Mouse (Mus musculus): Measurements from ENCODE around the gene Tmem104.

Gene Tmem104

DNA sequence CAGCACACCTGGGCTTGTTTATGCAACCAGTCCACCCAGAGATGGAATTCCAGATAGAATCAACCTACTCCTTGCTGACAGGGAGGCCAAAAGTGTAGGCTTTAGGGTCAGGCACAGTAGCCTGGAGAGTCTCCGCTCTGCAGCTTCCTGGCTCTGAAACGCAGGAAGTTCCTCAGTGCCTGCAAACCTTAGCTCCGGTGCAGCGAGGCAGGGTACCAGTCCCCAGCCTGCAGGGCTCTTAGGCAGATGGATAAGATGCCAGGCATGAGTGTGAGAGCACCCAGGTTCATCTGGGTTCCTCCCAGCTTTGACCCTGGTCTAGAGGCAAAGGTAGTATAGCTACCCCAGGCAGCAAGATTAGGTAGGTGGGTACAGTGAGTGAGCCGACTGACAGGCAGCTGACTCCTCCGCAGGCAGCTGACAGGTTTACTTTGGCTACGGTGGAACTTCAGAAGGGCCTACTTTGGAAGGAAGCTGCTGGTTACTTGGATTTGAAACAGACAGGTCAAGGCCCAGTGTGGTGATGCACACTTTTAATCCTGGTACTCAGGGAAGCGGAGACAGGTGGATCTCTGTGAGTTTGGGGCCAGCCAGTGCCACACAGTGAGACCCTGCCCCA, 19.5 kb upstream of the Tmem104 start:
- DNase-seq (ENCODE audit: low spot score) = no peak

- no peak for DNase-seq (ENCODE audit: low spot score)
Measured at GRCm38 (mm10) chr11:115169430-115169829, 17.9 kb upstream of the Tmem104 start.

- DNase-seq (ENCODE audit: low spot score) = no peak
Measured at GRCm38 (mm10) chr11:115171125-115171524, 16.2 kb upstream of the Tmem104 start.

- peak; percentile 77 for DNase-seq (ENCODE audit: low spot score)
Measured at GRCm38 (mm10) chr11:115172825-115173287, 14.4 kb upstream of the Tmem104 start.

- DNase-seq (ENCODE audit: low spot score) = no peak
Measured at GRCm38 (mm10) chr11:115173549-115174339, 13.5 kb upstream of the Tmem104 start.

- no peak for DNase-seq (ENCODE audit: low spot score)
Measured at GRCm38 (mm10) chr11:115176399-115177190, 10.7 kb upstream of the Tmem104 start.

DNA sequence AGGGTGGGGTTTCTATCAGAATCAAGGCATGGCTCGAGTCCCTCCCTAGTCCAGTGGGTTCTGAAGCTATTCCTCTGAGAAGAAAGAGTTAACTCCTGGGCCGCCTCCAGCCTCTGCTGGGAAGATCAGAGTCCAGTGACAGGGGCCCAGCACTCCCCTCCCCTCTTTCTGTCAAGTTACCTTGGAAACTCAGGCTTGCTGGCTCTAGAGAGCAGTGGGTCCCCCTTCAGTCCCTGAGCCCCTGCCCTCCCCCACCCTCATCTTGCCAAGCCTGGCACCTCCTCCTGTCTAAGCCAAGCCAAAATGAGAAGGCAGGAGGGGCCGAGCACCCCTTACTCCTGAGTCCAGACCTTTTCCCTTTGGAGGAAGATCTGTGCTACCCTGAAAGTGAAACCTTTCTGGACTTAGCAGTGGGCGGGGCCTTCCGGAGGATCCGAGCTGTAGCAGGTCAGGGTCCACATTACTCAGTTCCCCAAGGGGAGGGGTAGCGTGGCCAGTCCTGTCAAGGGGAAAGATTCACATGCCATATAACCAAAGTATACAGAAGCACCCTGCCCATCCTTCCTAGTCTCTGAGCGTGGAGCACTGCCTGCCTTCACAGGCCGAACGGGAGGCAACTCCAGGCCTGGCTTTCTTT, 9.6 kb upstream of the Tmem104 start:
- peak; percentile 88 for DNase-seq (ENCODE audit: low spot score)

DNA sequence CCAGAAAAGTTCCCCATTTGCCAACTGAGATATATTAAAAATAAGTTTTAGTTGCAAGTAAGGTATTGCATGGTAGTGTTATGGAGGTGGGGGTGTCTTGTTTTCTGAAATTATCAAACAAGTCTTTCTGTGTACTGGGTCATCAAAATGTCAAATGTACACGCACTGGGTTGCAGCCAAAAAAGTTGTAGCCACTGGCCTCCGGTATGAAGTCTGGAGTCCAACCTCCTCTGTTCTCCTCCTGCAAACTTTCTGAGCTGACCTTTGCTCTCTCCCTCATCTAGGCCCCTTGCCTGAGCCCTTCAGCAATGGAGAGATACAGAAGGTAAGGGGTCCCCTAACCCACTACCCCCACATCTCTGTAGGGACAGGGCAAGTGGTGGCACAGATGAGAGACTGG, 8.5 kb upstream of the Tmem104 start:
- no peak for DNase-seq (ENCODE audit: low spot score)

- DNase-seq (ENCODE audit: low spot score) = no peak
Measured at GRCm38 (mm10) chr11:115179191-115179590, 8.1 kb upstream of the Tmem104 start.

DNA sequence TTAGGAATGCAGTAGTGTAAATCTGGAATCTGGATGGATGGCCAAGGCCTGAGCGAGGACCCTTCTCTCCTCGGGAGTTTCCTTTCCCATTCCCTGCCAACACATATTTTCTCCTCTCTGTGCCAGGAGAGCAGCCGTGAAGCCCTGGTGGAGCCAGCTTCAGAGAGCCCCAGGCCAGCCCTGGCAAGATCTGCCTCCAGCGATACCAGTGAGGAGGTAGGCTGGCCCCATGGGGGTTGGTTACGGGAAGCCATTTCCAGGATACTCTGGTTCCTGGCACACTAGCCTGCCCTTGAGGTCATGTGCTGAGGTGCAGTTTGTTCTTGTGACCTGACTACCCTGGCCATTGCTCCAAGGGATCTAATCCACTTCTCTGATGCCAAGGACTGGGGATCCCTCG, 7.4 kb upstream of the Tmem104 start:
- DNase-seq (ENCODE audit: low spot score) = no peak

GRCm38 (mm10) chr11:115181913-115182638, 5.2 kb upstream of the Tmem104 start:
- DNase-seq (ENCODE audit: low spot score) = peak; percentile 90

DNA sequence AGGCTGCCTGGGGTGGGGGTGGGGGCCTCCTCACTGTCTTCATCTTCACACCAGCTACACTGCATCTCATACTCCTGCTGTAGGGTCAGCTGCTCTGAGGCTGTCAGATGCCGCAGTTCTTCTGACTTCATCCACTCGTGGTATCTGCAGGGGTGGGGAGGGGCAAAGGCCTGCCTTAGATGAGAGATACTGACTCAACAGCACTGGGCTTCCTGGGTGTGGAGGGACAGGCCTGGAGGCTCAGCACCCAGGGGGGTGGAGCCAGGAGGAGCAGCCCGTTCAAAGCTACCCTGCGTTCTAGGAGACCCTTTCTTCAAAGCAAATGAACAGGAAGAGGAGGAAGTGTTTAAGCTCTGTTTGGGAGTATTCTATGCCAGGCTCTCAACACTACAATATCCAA, 2.3 kb upstream of the Tmem104 start:
- no peak for DNase-seq (ENCODE audit: low spot score)

GRCm38 (mm10) chr11:115187693-115188092, 406 bp downstream of the Tmem104 start, which contains the start of gene Nat9:
Gene Nat9, minus strand, starts transcription at chr11:115187859.
- DNase-seq (ENCODE audit: low spot score) = no peak

- no peak for DNase-seq (ENCODE audit: low spot score)
Measured at GRCm38 (mm10) chr11:115188539-115189231, 1.4 kb downstream of the Tmem104 start.

GRCm38 (mm10) chr11:115189304-115189703, 2.0 kb downstream of the Tmem104 start:
- no peak for DNase-seq (ENCODE audit: low spot score)

GRCm38 (mm10) chr11:115192180-115192579, 4.9 kb downstream of the Tmem104 start:
- DNase-seq (ENCODE audit: low spot score) = peak; percentile 67

DNA sequence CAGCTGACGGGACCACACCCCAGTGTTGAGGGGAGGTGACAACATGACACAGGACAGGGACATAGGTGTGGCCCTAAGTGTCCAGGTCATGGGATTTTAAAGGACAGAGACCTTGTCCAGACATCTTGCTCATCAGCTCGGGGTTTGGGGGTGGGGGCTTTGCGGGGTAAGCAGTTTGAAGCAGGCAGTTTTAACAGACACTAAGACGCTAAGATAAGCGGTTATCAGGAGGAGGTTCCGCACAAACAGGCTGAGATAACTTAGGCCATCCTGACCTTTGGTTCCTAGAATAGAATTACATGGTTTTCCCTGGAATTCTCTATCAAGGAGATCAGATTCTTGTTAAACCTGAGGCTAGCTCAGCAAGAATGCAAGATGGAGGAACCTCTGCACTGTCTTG, 7.4 kb downstream of the Tmem104 start:
- DNase-seq (ENCODE audit: low spot score) = peak; percentile 84

GRCm38 (mm10) chr11:115195933-115196332, 8.6 kb downstream of the Tmem104 start:
- no peak for DNase-seq (ENCODE audit: low spot score)

DNA sequence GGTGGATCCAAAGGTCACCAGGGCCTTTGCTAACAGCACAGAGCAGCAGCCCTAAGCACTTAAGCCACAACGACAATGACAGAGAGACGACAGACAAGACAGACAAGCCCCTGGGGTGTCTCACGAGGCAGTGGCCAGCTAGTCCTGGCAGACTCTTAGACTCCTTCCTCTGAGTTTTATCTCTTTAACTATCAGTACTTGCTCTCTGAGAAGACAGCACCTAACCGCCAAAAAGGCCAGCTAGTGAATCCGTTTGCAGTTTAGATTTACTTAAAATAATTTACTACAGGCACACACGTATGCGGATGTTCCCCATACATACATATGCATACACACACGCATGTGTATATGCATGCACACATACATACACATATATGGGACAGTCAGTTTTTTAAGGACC, 10.3 kb downstream of the Tmem104 start:
- DNase-seq (ENCODE audit: low spot score) = no peak

- no peak for DNase-seq (ENCODE audit: low spot score)
Measured at GRCm38 (mm10) chr11:115198932-115199384, 11.7 kb downstream of the Tmem104 start.

DNA sequence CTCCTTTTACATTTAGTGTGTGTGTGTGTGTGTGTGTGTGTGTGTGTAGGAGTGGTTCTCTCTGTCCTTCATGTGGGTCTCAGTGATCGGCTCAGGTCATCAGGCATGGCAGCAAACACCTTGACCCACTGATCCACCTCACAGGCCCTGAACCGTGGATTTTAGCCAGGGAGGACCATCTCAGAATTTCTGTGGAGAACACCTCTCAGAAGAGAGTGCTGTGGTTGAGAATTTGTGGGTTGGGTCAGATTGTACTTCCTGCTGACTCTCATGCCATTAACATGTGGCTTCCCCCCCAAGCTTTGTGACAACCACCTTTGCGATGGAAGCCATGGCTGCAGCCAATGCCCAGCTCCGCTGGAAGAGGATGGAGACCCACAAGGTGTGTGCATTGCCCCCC, 13.2 kb downstream of the Tmem104 start:
- no peak for DNase-seq (ENCODE audit: low spot score)
